Mouse (Mus musculus): Measurements from ENCODE around the gene Gm28044. TPM values are rescaled to one million over a fixed set of nuclear protein-coding genes. Genes with fewer than 3 reads are reported as not detected.
"Not testable (repeated sequence)": the region's sequence is repeated elsewhere in the genome, so short reads cannot be mapped to it uniquely, and the experiment has no call there.

Gene Gm28044
- polyA plus RNA-seq, 1 experiment from 2014 or later, result 0.41 TPM

DNA sequence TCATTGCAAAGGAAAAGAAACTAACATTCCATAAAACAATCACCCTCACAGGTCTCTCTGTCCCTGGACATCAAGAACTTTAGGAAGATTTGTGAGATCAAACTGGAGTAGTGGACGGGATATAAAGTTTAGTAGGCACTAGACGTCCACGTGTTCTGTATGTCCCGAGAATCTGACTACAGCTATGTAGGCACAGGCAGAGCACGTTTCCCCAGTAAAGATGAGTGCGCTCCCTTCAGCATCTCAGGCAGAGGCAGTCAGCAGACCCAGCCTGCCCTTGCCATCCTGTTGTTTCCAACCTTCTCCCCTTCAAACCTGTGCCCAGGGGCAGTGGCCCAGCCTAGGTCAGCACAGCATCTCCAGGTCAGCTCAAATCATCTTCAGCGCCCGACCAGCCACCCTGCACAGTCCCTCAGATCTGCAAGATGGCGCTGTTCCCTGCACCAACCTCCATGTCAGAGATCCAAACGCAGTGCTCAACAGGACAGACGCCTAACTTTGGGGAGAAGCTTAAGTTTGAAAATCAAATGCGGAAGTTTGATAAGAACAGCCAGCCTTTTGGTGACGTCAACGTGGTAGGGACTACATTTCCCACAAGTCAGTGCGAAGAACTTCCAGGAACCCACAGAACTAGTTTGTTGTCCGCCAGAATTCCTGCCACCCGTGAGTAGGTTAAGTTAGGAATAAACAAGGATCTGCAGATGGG is 28.2 kb downstream of the Gm28044 start, which contains the start of gene Zfp595:
Gene Zfp595 (minus strand): TSS at position 552 of the 706 bp plus-strand sequence.
- 17% methylated on average over 17 of the region's 17 CpGs for WGBS
- peak within 1 kb of the TSS; percentile 60 for H3K4me2 ChIP-seq
- DNase-seq (ENCODE audit: low spot score), result peak; percentile 66
- no peaks in the 10 kb centered on the region for H3K27me3 ChIP-seq (replicated peaks; ENCODE audit: control insufficient read depth, insufficient read depth, low read length)
- H3K4me1 ChIP-seq (replicated peaks; ENCODE audit: control insufficient read depth, insufficient read depth, low read length), result 0 out of 2 replicates have a peak, but pooled peaks cover 5% of the 10 kb centered on the region
- H3K9me3 ChIP-seq (ENCODE audit: control insufficient read depth, low read length), result no peaks in the 10 kb centered on the region; the same call in 1 of the 2 replicates
- H3K27ac ChIP-seq (ENCODE audit: low read depth, low read length), result no peak within 1 kb of the TSS
- peak within 1 kb of the TSS; percentile 62 for H3K4me3 ChIP-seq (ENCODE audit: low read depth, low read length)
- H3K9ac ChIP-seq (ENCODE audit: low read depth, low read length), result peak within 1 kb of the TSS; percentile 37
- no peaks in the 10 kb centered on the region; the same call in 1 of the 2 replicates for H3K36me3 ChIP-seq (ENCODE audit: control insufficient read depth, insufficient read depth, low read length)
- peak; percentile 87 for ATAC-seq (replicated peaks; ENCODE audit: low FRiP score)

DNA sequence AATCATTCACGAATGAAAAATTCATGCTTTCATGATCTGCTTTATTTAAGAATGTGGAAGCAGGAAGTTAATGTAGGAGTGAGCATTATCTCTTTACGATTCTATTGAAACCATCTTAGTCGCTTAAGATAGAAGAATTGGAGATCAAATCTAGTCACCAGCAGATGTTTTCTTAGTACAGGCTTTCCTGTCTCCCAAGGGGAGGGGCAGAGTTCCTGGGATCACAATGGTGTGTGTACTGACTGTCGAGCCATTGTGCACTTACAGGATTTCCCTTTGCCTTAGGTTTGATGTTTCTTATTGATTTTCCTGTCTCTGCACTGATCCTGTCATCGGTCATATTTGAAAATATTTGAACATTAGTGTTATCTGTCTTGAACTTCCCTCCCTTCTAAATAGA is 53.6 kb downstream of the Gm28044 start:
- WGBS, result 40% methylated on average over 5 of the region's 5 CpGs
- no peak for DNase-seq (ENCODE audit: low spot score)
- ATAC-seq (replicated peaks; ENCODE audit: low FRiP score), result peak; percentile 29
- H3K27me3 ChIP-seq (replicated peaks; ENCODE audit: control insufficient read depth, insufficient read depth, low read length), result no peaks in the 10 kb centered on the region
- H3K9ac ChIP-seq (ENCODE audit: low read depth, low read length), result peak overlapping the region; percentile 62
- no peaks in the 10 kb centered on the region for H3K36me3 ChIP-seq (ENCODE audit: control insufficient read depth, insufficient read depth, low read length)
- H3K27ac ChIP-seq (ENCODE audit: low read depth, low read length), result no peak overlapping the region
- no peaks in the 10 kb centered on the region for H3K9me3 ChIP-seq (ENCODE audit: control insufficient read depth, low read length)
- H3K4me3 ChIP-seq (ENCODE audit: low read depth, low read length), result peak overlapping the region; percentile 50; the same call in 1 of the 2 replicates
- peak overlapping the region; percentile 55 for H3K4me2 ChIP-seq
- 0 out of 2 replicates have a peak, but pooled peaks cover 2% of the 10 kb centered on the region for H3K4me1 ChIP-seq (replicated peaks; ENCODE audit: control insufficient read depth, insufficient read depth, low read length)

DNA sequence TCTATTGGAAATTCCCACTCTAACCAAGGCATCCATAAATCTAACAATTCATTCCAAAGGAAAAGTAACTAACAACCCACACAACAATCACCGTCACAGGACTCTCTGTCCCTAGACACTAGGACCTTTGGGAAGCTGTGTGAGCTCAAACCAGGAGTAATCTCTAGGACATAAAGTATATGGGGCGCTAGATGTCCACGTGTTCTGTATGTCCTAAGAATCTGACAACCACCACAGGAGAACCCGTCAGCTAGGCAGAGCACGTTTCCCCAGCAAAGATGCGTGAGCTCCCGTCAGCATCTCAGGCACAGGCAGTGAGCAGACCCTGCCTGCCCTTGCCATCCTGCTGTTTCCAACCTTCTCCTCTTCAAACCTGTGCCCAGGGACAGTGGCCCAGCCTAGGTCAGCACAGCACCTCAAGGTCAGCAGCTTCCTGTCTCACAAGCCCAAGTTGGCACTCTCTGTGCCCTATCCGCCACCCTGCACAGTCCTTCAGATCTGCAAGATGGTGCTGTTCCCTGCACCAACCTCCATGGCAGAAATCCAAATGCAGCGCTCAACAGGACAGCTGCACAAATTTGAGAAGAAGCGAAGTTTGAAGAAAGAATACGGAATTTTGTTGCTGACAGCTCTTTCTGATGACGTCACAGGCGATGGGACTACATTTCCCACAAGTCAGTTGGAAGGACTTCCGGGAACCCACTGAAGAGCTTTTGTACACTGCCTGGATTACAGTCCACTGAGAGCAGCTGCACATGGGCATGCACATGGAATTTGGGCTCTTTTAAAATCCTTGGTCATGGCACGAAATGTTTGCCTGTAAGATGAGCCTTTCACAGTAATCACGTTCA is 54.3 kb downstream of the Gm28044 start, which contains the start of gene Zfp457:
Gene Zfp457 (minus strand): TSS at position 664 of the 851 bp plus-strand sequence.
- peak; percentile 96 for ATAC-seq (replicated peaks; ENCODE audit: low FRiP score)
- Histone ChIP-seq H3K9me3 (ENCODE audit: control insufficient read depth, low read length) (no peaks in the 10 kb centered on the region), H3K27me3 (replicated peaks; ENCODE audit: control insufficient read depth, insufficient read depth, low read length) (no peaks in the 10 kb centered on the region), H3K4me1 (replicated peaks; ENCODE audit: control insufficient read depth, insufficient read depth, low read length) (0 out of 2 replicates have a peak, but pooled peaks cover 2% of the 10 kb centered on the region), H3K4me2 (peak within 1 kb of the TSS; percentile 55), H3K4me3 (ENCODE audit: low read depth, low read length) (peak within 1 kb of the TSS; percentile 50), H3K36me3 (ENCODE audit: control insufficient read depth, insufficient read depth, low read length) (no peaks in the 10 kb centered on the region), H3K27ac (ENCODE audit: low read depth, low read length) (no peak within 1 kb of the TSS), H3K9ac (ENCODE audit: low read depth, low read length) (peak within 1 kb of the TSS; percentile 62)
- WGBS, result 10% methylated on average over 16 of the region's 16 CpGs
- DNase-seq (ENCODE audit: low spot score), result peak; percentile 79

DNA sequence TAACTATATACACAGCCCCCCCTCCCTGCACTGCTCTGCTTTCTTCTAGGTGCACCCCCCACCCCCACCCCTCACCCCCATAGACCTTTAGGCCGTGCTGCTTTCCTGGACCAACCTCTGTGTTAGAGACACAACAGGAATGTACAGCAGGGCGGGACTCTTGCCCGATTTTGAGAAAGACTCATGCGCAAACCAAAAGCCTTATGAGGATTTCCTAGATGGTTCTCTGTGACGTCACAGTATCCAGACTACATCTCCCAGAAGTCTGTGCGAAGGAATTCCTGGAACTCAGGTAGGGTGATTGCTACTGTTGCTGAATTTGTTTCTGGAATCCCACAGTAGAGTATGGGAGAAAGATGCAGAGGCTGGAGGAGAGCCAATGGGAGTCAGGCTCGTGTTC is 82.0 kb downstream of the Gm28044 start, which contains the start of gene Zfp458:
Gene Zfp458 (minus strand): TSS at position 153 of the 400 bp plus-strand sequence.
- no peak for ATAC-seq (replicated peaks; ENCODE audit: low FRiP score)
- no peaks in the 10 kb centered on the region for H3K4me1 ChIP-seq (replicated peaks; ENCODE audit: control insufficient read depth, insufficient read depth, low read length)
- H3K27me3 ChIP-seq (replicated peaks; ENCODE audit: control insufficient read depth, insufficient read depth, low read length), result no peaks in the 10 kb centered on the region
- H3K9ac ChIP-seq (ENCODE audit: low read depth, low read length), result no peak within 1 kb of the TSS
- H3K4me3 ChIP-seq (ENCODE audit: low read depth, low read length), result no peak within 1 kb of the TSS
- H3K36me3 ChIP-seq (ENCODE audit: control insufficient read depth, insufficient read depth, low read length), result no peaks in the 10 kb centered on the region
- no peak for DNase-seq (ENCODE audit: low spot score)
- H3K4me2 ChIP-seq, result no peak within 1 kb of the TSS
- no peaks in the 10 kb centered on the region for H3K9me3 ChIP-seq (ENCODE audit: control insufficient read depth, low read length)
- 40% methylated on average over 7 of the region's 7 CpGs for WGBS
- no peak within 1 kb of the TSS for H3K27ac ChIP-seq (ENCODE audit: low read depth, low read length)

DNA sequence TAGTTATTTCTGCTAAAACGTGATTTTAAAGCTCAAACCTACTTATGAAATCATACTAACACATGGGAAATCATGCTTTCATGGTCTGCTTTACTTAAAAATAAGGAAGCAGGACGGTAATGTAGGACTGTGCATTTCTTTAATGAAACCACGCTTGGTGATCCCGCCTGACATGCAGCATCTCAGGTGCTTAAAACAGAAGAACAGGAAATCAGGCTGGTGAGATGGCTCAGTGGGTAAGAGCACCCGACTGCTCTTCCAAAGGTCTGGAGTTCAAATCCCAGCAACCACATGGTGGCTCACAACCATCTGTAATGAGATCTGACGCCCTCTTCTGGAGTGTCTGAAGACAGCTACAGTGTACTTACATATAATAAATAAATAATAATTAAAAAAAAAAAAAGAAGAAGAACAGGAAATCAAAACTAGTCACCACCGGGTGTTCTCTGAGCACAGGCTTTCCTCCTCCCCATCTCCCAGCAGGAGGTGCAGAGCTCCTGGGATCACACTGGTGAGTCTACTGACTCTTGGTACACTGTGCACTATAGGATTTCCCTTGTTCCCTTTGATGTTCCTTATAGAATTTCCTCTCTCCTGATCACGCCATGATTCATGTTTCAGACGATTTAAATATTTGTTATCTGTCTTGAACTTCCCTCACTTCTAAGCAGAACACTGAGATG is 90.8 kb downstream of the Gm28044 start:
- H3K27ac ChIP-seq (ENCODE audit: low read depth, low read length); H3K4me1 ChIP-seq (replicated peaks; ENCODE audit: control insufficient read depth, insufficient read depth, low read length); H3K27me3 ChIP-seq (replicated peaks; ENCODE audit: control insufficient read depth, insufficient read depth, low read length); H3K36me3 ChIP-seq (ENCODE audit: control insufficient read depth, insufficient read depth, low read length); H3K9me3 ChIP-seq (ENCODE audit: control insufficient read depth, low read length); DNase-seq (ENCODE audit: low spot score): not testable (repeated sequence)
- WGBS, result 47% methylated on average over 8 of the region's 9 CpGs
- Histone ChIP-seq H3K9ac (ENCODE audit: low read depth, low read length) (peak overlapping the region; percentile 74), H3K4me3 (ENCODE audit: low read depth, low read length) (peak overlapping the region; percentile 79), H3K4me2 (peak overlapping the region; percentile 79)
- ATAC-seq (replicated peaks; ENCODE audit: low FRiP score), result peak; percentile 45

DNA sequence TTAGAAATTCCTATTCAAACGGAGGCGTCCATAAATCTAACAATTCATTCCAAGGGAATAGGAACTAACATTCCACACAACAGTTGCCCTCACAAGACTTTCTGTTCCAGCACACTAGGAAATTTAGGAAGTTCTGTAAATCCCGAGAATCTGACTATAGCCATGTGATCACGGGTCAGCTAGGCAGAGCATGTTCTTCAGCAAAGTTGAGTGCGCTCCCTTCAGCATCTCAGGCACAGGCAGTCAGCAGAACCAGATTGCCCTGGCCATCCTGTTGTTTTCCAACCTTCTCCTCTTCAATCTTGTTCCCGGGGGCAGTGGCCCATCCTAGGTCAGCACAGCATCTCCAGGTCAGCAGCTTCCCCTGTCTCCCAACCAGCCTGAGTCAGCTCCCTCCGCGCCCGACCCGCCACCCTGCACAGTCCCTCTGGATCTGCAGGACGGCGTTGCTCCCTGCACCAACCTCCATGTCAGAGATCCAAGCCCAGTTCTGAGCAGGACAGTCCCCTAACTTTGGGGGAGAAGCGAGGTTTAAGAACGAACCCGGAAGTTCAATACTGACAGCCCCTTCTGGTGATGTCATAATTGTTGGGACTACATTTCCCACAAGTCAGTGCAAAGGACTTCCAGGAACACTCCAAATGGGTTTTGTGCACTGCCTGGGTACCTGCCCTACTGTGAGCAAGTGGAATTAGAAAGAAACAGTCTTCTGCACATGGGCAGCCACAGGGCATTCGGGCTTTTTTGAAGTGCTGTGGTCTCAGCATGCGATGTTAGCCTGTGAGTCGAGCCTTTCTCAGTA is 91.6 kb downstream of the Gm28044 start:
- DNase-seq (ENCODE audit: low spot score), result peak; percentile 74

More for the DNA sequence above, 91.6 kb downstream of the Gm28044 start:
- H3K9me3 ChIP-seq (ENCODE audit: control insufficient read depth, low read length), result peaks cover 4% of the 10 kb centered on the region; the same call in 1 of the 2 replicates
- H3K36me3 ChIP-seq (ENCODE audit: control insufficient read depth, insufficient read depth, low read length), result 0 out of 2 replicates have a peak, but pooled peaks cover 2% of the 10 kb centered on the region
- ATAC-seq (replicated peaks; ENCODE audit: low FRiP score), result peak; percentile 99
- WGBS, result 6% methylated on average over 18 of the region's 18 CpGs
- H3K9ac ChIP-seq (ENCODE audit: low read depth, low read length), result peak overlapping the region; percentile 74
- H3K4me1 ChIP-seq (replicated peaks; ENCODE audit: control insufficient read depth, insufficient read depth, low read length), result no peaks in the 10 kb centered on the region
- peak overlapping the region; percentile 79 for H3K4me2 ChIP-seq
- H3K4me3 ChIP-seq (ENCODE audit: low read depth, low read length), result peak overlapping the region; percentile 79
- H3K27ac ChIP-seq (ENCODE audit: low read depth, low read length), result no peak overlapping the region; the same call in 1 of the 2 replicates
- H3K27me3 ChIP-seq (replicated peaks; ENCODE audit: control insufficient read depth, insufficient read depth, low read length), result no peaks in the 10 kb centered on the region

All from liver, embryonic 11.5 days (tissue).